Mouse (Mus musculus) small intestine, adult 2 months (tissue): Measurements from ENCODE around the gene Neurl3.

Source experiments
- CTCF ChIP-seq: fragments of 200-500 bp; IDR thresholded peaks from 2 replicates; pipeline ENCODE4 v1.5.1; 2012; ENCODE audit warnings: low read depth, mild to moderate bottlenecking, control low read depth, inconsistent platforms, low read length, moderate library complexity, mixed read lengths; ENCODE audit not compliant: insufficient replicate concordance, insufficient read length; ENCODE audit errors: extremely low read depth
- POLR2A ChIP-seq: fragments of 200-500 bp; IDR thresholded peaks from 2 replicates; pipeline ENCODE4 v1.6.1; 2012; ENCODE audit warnings: low read depth, mild to moderate bottlenecking, control low read depth, inconsistent platforms, low read length, moderate library complexity

DNA sequence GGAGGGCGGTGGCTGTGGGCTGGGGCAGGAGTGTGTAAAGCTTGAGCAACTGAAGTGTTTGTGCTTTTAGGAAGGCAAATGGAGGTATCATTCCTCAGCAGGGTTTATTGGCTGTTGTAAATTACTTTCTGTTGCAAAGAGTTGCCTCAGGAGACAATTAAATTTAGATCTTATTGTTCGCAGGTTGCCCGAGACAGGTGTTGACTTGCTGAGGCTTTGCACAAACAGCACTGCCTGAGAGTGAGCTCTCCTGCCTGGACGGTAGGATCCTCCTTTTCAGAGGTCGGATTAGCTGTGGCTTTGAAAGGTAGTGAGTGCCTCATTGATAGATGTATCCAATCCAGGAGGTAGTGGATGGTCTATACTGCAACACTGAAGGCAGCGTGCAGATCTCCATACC, 31.6 kb upstream of the Neurl3 start:
- TF ChIP-seq CTCF (no peak), POLR2A (no peak)
